Mouse (Mus musculus): ENCODE data around the gene Pacs1. TPM values are rescaled to one million over a fixed set of nuclear protein-coding genes. Genes with fewer than 3 reads are reported as not detected.

Pacs1 gene
- polyA plus RNA-seq, 1 experiment from 2014 or later, result 20.9 TPM

DNA sequence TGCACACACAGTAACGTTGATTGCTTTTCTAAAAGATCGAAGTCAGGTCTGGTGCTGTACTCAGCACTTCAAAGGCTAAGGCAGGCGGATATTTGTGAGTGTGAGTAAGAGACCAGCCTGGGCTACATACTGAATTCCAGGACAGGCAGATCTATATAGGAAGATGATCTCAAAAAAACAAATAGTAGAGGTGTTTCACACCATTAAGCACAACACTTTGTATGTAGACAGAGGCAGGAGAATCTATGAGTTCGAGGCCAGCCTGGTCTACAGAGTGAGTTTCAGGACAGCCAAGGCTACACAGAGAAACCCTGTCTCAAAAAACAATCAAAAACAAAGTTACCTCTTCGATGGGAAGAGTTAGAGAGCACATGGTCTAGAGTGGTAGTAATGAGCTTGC lies 2.8 kb upstream of the Pacs1 start:
- H3K27ac ChIP-seq (replicated peaks in 1 of 2; ENCODE audit: control insufficient read depth in 1 of 2, insufficient read depth in 1 of 2, low read depth in 2 of 2, low read length in 2 of 2), result no peak overlapping the region
- H3K27me3 ChIP-seq (ENCODE audit: control insufficient read depth, insufficient read depth, low read length), result no peaks in the 10 kb centered on the region
- no peak for ATAC-seq (ENCODE audit: insufficient number of reproducible peaks, insufficient read depth, low FRiP score, low read depth)
- no peak overlapping the region for H3K9ac ChIP-seq (ENCODE audit: low read length)
- peaks cover 7 to 26% of the 10 kb centered on the region in 2 experiments for H3K4me1 ChIP-seq (ENCODE audit: control insufficient read depth in 2 of 2, insufficient read depth in 2 of 2, low read length in 2 of 2)
- no peak overlapping the region for H3K4me3 ChIP-seq (ENCODE audit: control insufficient read depth in 1 of 2, insufficient read depth in 1 of 2, low read depth in 1 of 2, low read length in 2 of 2)
- H3K9me3 ChIP-seq (ENCODE audit: control insufficient read depth, low read length), result no peaks in the 10 kb centered on the region
- 90% methylated on average over 5 of the region's 5 CpGs for WGBS
- peaks cover 61% of the 10 kb centered on the region for H3K36me3 ChIP-seq (ENCODE audit: control insufficient read depth, insufficient read depth, low read length)
- H3K4me2 ChIP-seq (ENCODE audit: low read length), result no peak overlapping the region

- no peak overlapping the region for H3K9ac ChIP-seq (ENCODE audit: low read length)
- H3K4me3 ChIP-seq (ENCODE audit: control insufficient read depth in 1 of 2, insufficient read depth in 1 of 2, low read depth in 1 of 2, low read length in 2 of 2), result no peak overlapping the region
- no peaks in the 10 kb centered on the region for H3K9me3 ChIP-seq (ENCODE audit: control insufficient read depth, low read length)
- ATAC-seq (ENCODE audit: insufficient number of reproducible peaks, insufficient read depth, low FRiP score, low read depth), result no peak
- H3K4me2 ChIP-seq (ENCODE audit: low read length), result no peak overlapping the region
- 89% methylated on average over 11 of the region's 13 CpGs for WGBS
- H3K27ac ChIP-seq (replicated peaks in 1 of 2; ENCODE audit: control insufficient read depth in 1 of 2, insufficient read depth in 1 of 2, low read depth in 2 of 2, low read length in 2 of 2), result peak overlapping the region in 1 of 2 experiments; percentile 92; a peak in 2 of 4 replicates
- peaks cover 56% of the 10 kb centered on the region for H3K36me3 ChIP-seq (ENCODE audit: control insufficient read depth, insufficient read depth, low read length)
- peaks cover 7 to 35% of the 10 kb centered on the region in 2 experiments for H3K4me1 ChIP-seq (ENCODE audit: control insufficient read depth in 2 of 2, insufficient read depth in 2 of 2, low read length in 2 of 2)
- no peaks in the 10 kb centered on the region for H3K27me3 ChIP-seq (ENCODE audit: control insufficient read depth, insufficient read depth, low read length)
Observed at GRCm38 (mm10) chr19:5274641-5275040, 1.7 kb upstream of the Pacs1 start.

DNA sequence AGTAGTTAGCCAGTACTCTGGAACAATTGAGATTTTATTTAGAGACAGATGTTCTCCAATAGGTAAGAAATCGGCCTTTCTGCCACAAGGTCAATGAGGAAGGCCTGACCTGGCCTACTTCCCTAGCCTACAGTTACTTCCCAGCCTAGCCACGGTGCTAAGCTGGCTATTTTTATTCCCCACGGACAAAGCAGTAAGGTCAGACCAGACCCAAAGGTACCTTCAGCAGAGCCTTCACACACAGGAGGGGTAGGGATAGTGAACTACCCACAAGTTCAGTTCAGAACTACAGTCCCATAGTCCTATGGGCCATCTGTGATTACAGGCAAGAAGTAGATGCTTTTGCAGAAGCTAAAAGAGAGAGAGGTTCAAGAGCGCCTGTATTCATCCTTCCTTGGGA lies 997 bp upstream of the Pacs1 start:
- peak overlapping the region; percentile 92; the same call in 1 of the 2 replicates for H3K9ac ChIP-seq (ENCODE audit: low read length)
- peaks cover 7 to 41% of the 10 kb centered on the region in 2 experiments for H3K4me1 ChIP-seq (ENCODE audit: control insufficient read depth in 2 of 2, insufficient read depth in 2 of 2, low read length in 2 of 2)
- H3K4me2 ChIP-seq (ENCODE audit: low read length), result peak overlapping the region; percentile 88
- H3K27ac ChIP-seq (replicated peaks in 1 of 2; ENCODE audit: control insufficient read depth in 1 of 2, insufficient read depth in 1 of 2, low read depth in 2 of 2, low read length in 2 of 2), result peak overlapping the region; percentile 78 to 92
- 38% methylated on average over 4 of the region's 4 CpGs for WGBS
- H3K9me3 ChIP-seq (ENCODE audit: control insufficient read depth, low read length), result no peaks in the 10 kb centered on the region
- H3K36me3 ChIP-seq (ENCODE audit: control insufficient read depth, insufficient read depth, low read length), result peaks cover 49% of the 10 kb centered on the region
- ATAC-seq (ENCODE audit: insufficient number of reproducible peaks, insufficient read depth, low FRiP score, low read depth), result no peak
- H3K4me3 ChIP-seq (ENCODE audit: control insufficient read depth in 1 of 2, insufficient read depth in 1 of 2, low read depth in 1 of 2, low read length in 2 of 2), result no peak overlapping the region
- H3K27me3 ChIP-seq (ENCODE audit: control insufficient read depth, insufficient read depth, low read length), result no peaks in the 10 kb centered on the region

DNA sequence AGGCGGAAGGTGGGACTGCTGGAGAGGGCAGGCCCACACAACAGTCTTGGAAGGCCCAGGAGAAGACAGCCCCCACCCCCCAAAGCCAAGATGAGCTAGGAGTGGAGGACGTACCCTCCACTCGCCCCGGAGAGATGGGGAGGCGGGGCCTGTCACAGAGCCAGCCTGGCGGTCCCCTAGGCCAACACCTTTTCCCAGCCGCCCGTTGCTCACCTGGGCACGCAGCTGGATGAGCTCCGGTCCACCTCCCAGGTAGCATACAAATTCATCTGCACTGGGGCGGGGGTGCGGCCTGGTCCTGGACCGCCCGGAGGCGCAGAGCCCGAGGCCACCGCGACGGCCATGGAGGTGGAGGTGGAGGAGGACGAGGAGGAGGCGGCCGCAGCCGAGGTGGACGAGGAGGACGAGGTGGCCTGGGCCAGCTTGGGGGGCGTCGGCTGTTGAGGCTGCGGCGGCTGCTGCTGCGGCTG lies 558 bp downstream of the Pacs1 start:
- Histone ChIP-seq H3K27me3 (ENCODE audit: control insufficient read depth, insufficient read depth, low read length) (no peaks in the 10 kb centered on the region), H3K9me3 (ENCODE audit: control insufficient read depth, low read length) (no peaks in the 10 kb centered on the region), H3K9ac (ENCODE audit: low read length) (peak overlapping the region; percentile 92), H3K27ac (replicated peaks in 1 of 2; ENCODE audit: control insufficient read depth in 1 of 2, insufficient read depth in 1 of 2, low read depth in 2 of 2, low read length in 2 of 2) (peak overlapping the region; percentile 74 to 92), H3K4me3 (ENCODE audit: control insufficient read depth in 1 of 2, insufficient read depth in 1 of 2, low read depth in 1 of 2, low read length in 2 of 2) (peak overlapping the region; percentile 95 to 97), H3K4me1 (ENCODE audit: control insufficient read depth in 2 of 2, insufficient read depth in 2 of 2, low read length in 2 of 2) (peaks cover 7 to 55% of the 10 kb centered on the region in 2 experiments), H3K36me3 (ENCODE audit: control insufficient read depth, insufficient read depth, low read length) (peaks cover 33% of the 10 kb centered on the region), H3K4me2 (ENCODE audit: low read length) (peak overlapping the region; percentile 88)
- WGBS, result under 1% methylated on average over 30 of the region's 30 CpGs
- peak; percentile 38 for ATAC-seq (ENCODE audit: insufficient number of reproducible peaks, insufficient read depth, low FRiP score, low read depth)

DNA sequence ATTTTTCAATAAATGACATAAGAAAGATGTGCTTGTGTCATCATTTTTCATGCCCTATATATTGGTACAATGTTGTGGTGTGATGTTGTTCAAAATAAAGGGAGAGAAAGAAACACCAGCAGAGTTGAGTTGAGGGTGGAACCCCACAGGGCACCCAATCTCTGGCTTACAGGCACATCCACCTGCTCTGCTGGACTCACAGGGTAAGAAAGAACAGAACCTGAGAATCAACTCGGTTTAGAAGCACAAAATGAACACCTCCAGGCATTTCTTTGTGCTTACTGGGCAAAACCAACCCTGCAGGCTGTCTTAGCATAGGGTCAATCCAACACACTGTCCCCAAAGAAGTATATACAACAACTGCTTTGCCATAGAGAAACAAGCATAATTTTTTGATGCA lies 1.5 kb downstream of the Pacs1 start:
- peaks cover 27% of the 10 kb centered on the region for H3K36me3 ChIP-seq (ENCODE audit: control insufficient read depth, insufficient read depth, low read length)
- ATAC-seq (ENCODE audit: insufficient number of reproducible peaks, insufficient read depth, low FRiP score, low read depth), result no peak
- H3K27me3 ChIP-seq (ENCODE audit: control insufficient read depth, insufficient read depth, low read length), result no peaks in the 10 kb centered on the region
- H3K27ac ChIP-seq (replicated peaks in 1 of 2; ENCODE audit: control insufficient read depth in 1 of 2, insufficient read depth in 1 of 2, low read depth in 2 of 2, low read length in 2 of 2), result no peak overlapping the region
- H3K9ac ChIP-seq (ENCODE audit: low read length), result peak overlapping the region; percentile 92
- whole genome bisulfite sequencing, result 57% methylated on average over 1 of the region's 1 CpGs
- peak overlapping the region; percentile 88 for H3K4me2 ChIP-seq (ENCODE audit: low read length)
- H3K9me3 ChIP-seq (ENCODE audit: control insufficient read depth, low read length), result no peaks in the 10 kb centered on the region
- H3K4me1 ChIP-seq (ENCODE audit: control insufficient read depth in 2 of 2, insufficient read depth in 2 of 2, low read length in 2 of 2), result peaks cover 7 to 60% of the 10 kb centered on the region in 2 experiments
- H3K4me3 ChIP-seq (ENCODE audit: control insufficient read depth in 1 of 2, insufficient read depth in 1 of 2, low read depth in 1 of 2, low read length in 2 of 2), result peak overlapping the region in 1 of 2 experiments; percentile 97; a peak in 2 of 4 replicates

DNA sequence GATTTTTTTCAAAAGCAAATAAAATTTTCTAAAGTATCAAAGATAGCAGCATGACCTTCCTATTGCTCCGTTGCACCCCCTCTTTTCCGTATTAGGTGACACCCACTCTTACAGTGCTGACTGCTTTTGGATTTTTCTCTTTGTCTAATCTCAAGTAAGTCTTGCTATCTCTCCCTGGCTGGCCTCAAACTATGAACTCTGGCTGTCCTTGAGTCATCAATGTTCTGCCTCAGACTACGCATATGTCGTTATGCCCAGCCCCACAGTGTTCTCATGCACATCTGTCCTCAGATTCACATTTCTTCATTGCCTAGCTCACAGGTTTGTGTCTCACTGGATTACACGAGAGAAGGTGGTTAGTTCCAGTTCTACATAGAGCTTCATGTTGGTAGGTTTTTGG lies 3.5 kb downstream of the Pacs1 start:
- peaks cover 7 to 66% of the 10 kb centered on the region in 2 experiments for H3K4me1 ChIP-seq (ENCODE audit: control insufficient read depth in 2 of 2, insufficient read depth in 2 of 2, low read length in 2 of 2)
- ATAC-seq (ENCODE audit: insufficient number of reproducible peaks, insufficient read depth, low FRiP score, low read depth), result no peak
- no peak overlapping the region for H3K4me2 ChIP-seq (ENCODE audit: low read length)

DNA sequence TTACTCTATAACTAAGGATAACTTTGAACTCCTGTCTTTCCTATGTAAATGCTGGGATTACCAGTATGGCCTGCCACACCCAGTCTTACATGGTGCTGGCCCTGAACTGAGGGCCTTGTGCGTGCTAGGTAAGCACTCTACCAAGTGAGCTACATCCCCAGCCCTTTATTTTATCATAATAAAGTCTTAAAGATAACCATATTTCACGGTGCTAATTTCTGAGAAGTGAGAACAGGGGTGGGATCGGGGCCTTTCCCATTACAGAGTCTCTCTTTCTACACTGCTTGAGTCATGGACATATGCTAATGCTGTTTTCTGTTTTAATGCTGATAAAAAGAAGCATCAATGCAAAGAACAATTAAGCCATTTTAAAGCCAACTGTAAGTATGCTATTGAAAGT lies 4.0 kb downstream of the Pacs1 start:
- Histone ChIP-seq H3K9me3 (ENCODE audit: control insufficient read depth, low read length) (no peaks in the 10 kb centered on the region), H3K4me1 (ENCODE audit: control insufficient read depth in 2 of 2, insufficient read depth in 2 of 2, low read length in 2 of 2) (peaks cover 5 to 62% of the 10 kb centered on the region in 2 experiments), H3K4me3 (ENCODE audit: control insufficient read depth in 1 of 2, insufficient read depth in 1 of 2, low read depth in 1 of 2, low read length in 2 of 2) (no peak overlapping the region), H3K27ac (replicated peaks in 1 of 2; ENCODE audit: control insufficient read depth in 1 of 2, insufficient read depth in 1 of 2, low read depth in 2 of 2, low read length in 2 of 2) (no peak overlapping the region), H3K4me2 (ENCODE audit: low read length) (no peak overlapping the region), H3K9ac (ENCODE audit: low read length) (no peak overlapping the region), H3K27me3 (ENCODE audit: control insufficient read depth, insufficient read depth, low read length) (no peaks in the 10 kb centered on the region), H3K36me3 (ENCODE audit: control insufficient read depth, insufficient read depth, low read length) (peaks cover 1% of the 10 kb centered on the region)
- ATAC-seq (ENCODE audit: insufficient number of reproducible peaks, insufficient read depth, low FRiP score, low read depth), result no peak
- WGBS, result 80% methylated on average over 3 of the region's 3 CpGs

More for the DNA sequence above, 3.5 kb downstream of the Pacs1 start:
- no peak overlapping the region for H3K4me3 ChIP-seq (ENCODE audit: control insufficient read depth in 1 of 2, insufficient read depth in 1 of 2, low read depth in 1 of 2, low read length in 2 of 2)
- H3K27me3 ChIP-seq (ENCODE audit: control insufficient read depth, insufficient read depth, low read length), result no peaks in the 10 kb centered on the region
- 29% methylated on average over 5 of the region's 5 CpGs for WGBS
- H3K9ac ChIP-seq (ENCODE audit: low read length), result no peak overlapping the region
- no peaks in the 10 kb centered on the region for H3K9me3 ChIP-seq (ENCODE audit: control insufficient read depth, low read length)
- H3K36me3 ChIP-seq (ENCODE audit: control insufficient read depth, insufficient read depth, low read length), result peaks cover 6% of the 10 kb centered on the region
- no peak overlapping the region for H3K27ac ChIP-seq (replicated peaks in 1 of 2; ENCODE audit: control insufficient read depth in 1 of 2, insufficient read depth in 1 of 2, low read depth in 2 of 2, low read length in 2 of 2)

DNA sequence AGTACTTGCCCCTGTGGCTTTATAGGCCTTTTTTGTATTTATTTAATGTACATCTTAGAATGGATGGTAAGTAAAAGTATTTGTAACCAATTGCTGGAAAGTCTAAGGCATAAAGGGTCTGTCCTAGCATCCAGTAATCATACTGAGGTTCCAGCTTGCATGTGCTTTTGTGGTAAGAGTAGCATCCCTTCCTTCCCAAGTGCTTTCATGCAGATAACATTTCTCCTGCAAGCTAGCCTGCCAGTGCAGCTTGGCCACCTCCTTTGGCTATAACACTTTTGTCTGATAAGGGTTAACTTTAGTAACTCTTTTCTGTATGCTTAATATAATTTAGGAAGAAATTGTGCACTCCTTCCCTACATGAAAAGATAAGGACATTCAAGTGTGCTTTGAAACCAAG lies 4.9 kb downstream of the Pacs1 start:
- no peak overlapping the region for H3K4me3 ChIP-seq (ENCODE audit: control insufficient read depth in 1 of 2, insufficient read depth in 1 of 2, low read depth in 1 of 2, low read length in 2 of 2)

More for the DNA sequence above, 4.9 kb downstream of the Pacs1 start:
- Histone ChIP-seq H3K27me3 (ENCODE audit: control insufficient read depth, insufficient read depth, low read length) (no peaks in the 10 kb centered on the region), H3K27ac (replicated peaks in 1 of 2; ENCODE audit: control insufficient read depth in 1 of 2, insufficient read depth in 1 of 2, low read depth in 2 of 2, low read length in 2 of 2) (no peak overlapping the region), H3K4me1 (ENCODE audit: control insufficient read depth in 2 of 2, insufficient read depth in 2 of 2, low read length in 2 of 2) (peaks cover 2 to 55% of the 10 kb centered on the region in 2 experiments; a peak in 3 of 4 replicates), H3K9me3 (ENCODE audit: control insufficient read depth, low read length) (no peaks in the 10 kb centered on the region), H3K4me2 (ENCODE audit: low read length) (no peak overlapping the region), H3K9ac (ENCODE audit: low read length) (no peak overlapping the region), H3K36me3 (ENCODE audit: control insufficient read depth, insufficient read depth, low read length) (no peaks in the 10 kb centered on the region)
- ATAC-seq (ENCODE audit: insufficient number of reproducible peaks, insufficient read depth, low FRiP score, low read depth), result no peak

All from heart, embryonic 14.5 days (tissue).